Mouse (Mus musculus): ENCODE measurements at regions not wholly inside any gene's neighbourhood (a gene's known extent, or its start where the extent isn't known, plus 50 kb on each side); places are given as distances from the start of the nearest gene placed in this dataset.

DNA sequence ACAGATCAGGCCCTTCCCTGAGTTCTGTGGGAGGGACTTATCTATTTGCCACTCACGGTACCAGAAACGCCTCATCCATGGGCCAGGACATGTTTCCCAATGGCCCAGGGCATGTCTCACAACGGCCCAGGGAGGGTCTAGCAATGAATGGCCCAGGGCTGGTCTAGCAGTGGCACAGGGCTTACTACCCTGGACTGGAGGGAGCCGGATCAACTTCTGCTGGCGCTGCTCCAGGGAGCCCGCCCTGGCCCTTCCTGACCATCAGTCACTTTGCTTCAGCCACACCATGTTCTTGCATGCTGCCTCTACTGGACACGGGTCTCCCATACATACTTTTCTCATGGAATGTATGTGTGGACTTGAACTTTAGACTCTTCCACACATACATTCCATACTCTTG is 290.1 kb upstream of the Zfp637 start:
- ATAC-seq (ENCODE audit: insufficient number of reproducible peaks, low FRiP score, low TSS enrichment): no peak

DNA sequence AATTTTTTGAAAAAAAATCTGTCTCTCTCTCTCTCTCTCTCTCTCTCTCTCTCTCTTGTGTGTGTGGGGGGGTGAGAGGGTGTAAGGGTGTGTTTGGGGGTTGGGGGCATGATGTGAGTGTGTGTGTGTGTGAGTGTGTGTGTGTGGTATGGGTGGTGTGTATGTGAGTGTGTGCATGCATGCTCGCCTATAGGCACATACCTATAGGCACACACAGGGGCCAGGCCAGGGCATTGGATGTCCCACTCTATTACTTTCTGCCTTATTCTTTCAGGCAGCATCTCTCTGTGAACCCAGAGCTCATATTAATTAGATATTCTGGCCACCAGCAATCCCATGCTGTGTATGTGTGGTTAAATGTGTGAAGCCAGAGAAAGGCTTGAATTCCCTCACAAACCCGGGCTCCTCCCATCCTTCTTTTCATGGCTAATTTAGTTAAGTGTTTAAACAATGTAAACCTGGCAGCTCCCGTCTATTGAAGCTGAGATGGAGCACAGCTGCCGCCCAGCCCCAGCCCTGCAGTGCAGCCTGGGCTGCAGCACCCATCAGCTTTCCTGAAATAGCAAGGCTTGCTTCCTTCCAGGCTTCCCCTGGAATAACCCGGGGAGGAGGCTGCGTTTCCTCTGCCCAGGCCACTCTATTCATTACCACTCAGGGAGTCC is 288.8 kb upstream of the Zfp637 start:
- no peak for ATAC-seq (ENCODE audit: insufficient number of reproducible peaks, low FRiP score, low TSS enrichment)

DNA sequence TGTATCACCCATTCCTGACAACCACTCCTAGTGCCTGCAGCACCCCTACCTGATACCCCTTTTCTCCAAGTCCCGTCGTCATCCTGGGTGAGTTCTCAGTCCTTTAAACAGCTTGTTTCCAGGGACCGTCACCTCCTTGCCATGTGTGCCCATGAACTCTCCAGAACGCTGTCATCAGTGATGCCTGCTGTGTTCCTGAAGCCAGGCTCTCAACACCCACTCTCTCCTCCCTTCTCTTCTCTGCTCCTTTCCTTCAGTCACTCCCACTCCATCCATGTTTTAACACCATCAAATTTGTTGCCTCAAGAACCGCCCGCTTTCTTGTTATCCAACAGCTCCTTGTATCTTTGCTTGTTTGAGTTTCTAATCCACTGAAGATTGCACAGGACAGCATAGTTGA is 277.8 kb upstream of the Zfp637 start:
- no peak for ATAC-seq (ENCODE audit: insufficient number of reproducible peaks, low FRiP score, low TSS enrichment)

DNA sequence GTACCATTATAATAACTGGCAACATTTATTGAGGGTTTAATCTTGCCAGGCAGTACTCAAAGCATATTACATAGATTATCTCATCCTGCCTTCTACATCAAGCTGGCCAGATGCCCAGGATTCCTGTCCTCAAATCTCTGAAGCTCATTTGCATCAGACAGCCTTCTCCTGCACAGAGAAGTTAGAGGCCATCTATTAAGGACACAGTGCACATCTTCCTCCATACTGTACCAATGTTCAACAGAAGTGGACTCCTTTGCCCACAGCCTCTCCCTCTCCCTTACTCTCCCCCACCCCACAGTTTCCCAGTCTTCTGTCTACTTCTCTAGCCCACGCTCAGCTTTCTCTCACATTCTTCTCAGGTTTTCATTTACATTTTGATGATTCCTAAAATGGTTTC is 277.3 kb upstream of the Zfp637 start:
- no peak for ATAC-seq (ENCODE audit: insufficient number of reproducible peaks, low FRiP score, low TSS enrichment)

DNA sequence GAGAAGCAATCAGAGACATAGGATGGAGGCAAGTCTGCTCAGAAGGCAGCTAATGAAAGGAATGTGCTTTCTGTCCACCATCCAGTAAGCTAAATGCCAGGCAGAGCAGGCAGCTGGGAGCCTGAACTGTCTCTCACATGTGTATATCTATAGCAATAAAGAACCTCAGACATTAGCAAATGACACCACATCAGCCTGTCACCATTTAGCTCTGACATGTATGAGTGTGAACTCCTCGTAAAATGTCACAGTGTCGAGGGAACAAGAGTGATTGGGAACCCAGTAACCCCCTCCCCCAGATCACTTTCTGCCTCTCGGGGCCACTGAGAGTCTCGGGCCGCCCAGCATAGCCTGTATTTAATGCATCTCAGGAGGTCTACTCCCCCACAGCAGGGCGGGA is 274.2 kb upstream of the Zfp637 start:
- ATAC-seq (ENCODE audit: insufficient number of reproducible peaks, low FRiP score, low TSS enrichment): no peak

DNA sequence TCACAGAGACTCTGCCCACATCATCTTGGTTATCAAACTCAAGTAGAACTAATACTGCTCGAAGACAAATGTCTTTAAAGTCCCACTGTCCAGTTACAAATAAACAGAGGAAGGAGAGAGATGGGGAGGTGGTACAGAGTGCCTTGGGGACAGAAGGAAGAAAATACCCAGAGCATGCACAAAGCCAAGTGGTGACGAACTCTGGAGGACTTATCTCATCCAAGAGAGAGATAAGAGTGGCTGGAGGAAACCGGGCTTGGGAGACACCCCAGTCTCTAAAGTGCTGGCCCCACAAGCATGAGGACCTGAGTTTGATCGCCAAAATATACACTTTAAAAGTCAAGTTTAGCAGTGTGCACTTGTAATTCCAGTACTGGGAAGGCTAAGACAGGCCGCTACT is 273.3 kb upstream of the Zfp637 start:
- no peak for ATAC-seq (ENCODE audit: insufficient number of reproducible peaks, low FRiP score, low TSS enrichment)

DNA sequence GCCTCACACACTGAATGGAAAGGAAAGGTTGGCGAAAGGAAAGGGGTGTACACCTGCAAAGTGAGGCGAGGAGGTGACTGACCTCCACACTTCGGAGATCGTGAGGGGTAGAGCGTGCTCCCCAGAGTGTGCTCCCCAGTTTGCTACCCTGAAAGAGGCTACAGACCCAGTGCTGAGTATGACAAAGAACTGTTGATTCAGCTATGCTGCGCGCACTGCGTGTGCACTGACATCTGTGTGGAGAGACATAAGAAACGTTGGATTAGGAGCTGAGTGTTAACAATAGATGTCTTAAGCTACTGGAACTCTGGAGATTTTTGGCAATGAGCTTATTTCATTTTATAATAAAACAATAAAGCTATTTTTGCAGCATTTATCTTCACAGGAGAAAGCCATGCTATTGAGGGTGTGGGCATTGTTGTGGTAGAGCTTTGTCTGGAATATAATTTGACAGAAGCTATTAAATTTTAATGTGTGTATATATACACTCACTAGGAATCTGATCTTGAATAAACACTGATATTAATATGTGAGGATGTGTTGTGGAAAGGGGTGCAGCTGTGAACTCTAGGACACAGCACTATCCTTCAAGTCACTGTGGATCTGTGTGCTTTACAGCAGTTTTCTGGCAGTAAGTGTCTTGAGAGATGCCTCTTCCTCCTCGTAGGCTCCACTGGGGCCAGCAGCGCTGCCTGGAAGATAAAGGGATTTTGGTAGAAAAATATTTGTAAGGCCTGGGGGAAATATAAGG is 271.2 kb upstream of the Zfp637 start:
- ATAC-seq (ENCODE audit: insufficient number of reproducible peaks, low FRiP score, low TSS enrichment): no peak

DNA sequence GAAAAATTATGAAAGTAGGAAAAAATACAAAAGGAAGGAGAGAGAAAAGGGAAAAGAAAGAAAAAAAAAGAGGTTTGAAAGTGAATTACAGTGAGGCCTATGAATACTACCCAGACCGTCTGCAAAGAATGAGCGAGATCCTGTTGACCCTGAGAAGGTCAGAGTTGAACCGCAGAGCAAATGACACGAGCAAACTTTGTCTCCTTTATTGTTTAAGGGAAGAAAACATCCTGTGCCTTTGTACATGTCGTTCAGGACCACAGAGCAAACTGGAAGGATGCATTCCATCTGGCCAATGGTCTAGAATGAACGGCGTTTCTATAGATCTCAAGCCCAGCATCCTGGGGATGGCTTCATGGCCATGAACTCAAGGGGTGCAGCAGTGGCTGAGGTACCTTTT is 270.6 kb upstream of the Zfp637 start:
- ATAC-seq (ENCODE audit: insufficient number of reproducible peaks, low FRiP score, low TSS enrichment): no peak

DNA sequence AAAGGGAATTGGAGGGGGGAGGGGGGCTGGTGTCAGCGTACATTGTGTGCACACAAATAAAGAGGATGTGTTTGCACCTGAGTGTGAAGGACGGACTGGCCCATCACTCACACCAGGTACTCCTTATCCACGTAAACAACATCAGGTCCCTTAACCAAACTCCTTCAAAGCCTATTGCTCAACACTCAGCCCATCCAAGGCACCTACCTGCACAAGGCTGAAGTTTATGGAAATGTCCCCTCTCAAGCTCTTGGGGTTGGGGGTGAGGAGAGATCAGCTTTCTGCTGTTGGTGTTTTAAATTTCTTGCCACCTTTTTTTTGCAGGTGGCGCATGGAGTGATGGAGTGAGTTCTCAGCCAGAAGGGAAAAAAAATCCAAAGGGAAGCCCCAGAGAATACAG is 270.2 kb upstream of the Zfp637 start:
- no peak for ATAC-seq (ENCODE audit: insufficient number of reproducible peaks, low FRiP score, low TSS enrichment)

DNA sequence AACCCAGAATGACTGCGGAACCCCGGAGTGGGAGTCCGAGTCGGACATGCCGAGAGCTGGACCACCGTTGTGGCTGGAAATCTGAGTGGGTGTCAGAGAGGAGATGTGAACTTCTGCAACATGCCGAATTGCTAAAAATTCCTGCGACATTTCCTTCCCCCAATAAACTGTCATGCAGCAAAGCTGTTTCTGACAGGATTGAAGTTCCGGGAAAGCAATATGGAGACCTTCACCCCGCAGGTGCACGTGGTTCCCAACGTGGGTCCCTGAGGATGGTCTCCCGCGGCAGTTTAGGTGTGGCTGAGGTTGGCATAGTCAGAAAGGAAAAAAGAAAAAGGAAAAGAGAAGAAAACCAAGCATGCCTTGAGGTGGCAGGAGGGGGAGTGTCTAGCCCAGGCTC is 269.0 kb upstream of the Zfp637 start:
- ATAC-seq (ENCODE audit: insufficient number of reproducible peaks, low FRiP score, low TSS enrichment): no peak

DNA sequence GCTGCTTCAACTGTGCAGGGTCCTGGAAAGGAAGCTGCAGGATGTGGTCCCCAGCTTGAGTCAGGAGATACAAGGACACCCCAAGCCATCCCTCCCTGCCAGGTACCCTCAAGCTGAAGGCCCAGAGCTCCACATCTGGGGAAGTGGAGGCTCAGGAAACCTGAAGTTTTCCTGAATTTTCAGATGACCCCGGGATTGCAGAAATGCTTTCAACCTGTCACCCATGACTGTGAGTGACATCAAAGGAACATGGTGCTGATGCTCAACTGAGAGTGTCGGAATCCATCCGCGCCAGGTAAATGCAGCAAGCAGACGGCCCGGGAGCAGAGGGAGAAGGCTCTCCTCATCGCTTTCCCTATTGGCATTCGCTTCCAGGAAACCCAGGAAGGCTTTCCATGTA is 267.6 kb upstream of the Zfp637 start:
- no peak for ATAC-seq (ENCODE audit: insufficient number of reproducible peaks, low FRiP score, low TSS enrichment)

DNA sequence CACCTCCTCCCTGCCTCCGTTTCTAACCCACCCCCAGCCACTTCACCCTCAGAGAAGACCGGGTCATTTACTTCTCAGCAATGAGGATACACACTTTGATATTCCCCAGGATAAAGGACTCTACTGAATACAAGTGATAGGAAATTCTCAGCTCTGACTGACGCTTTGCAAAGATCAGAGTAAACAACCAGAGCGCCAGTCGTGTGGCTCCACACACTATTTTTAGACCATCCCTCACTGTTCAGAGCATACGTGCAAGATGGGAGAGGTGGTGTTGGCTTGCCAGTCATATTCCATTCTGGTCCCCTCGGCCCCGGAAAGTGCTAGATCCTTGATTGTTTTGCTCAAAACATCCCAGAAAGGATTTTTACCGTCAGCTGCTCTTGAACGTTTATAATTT is 266.8 kb upstream of the Zfp637 start:
- no peak for ATAC-seq (ENCODE audit: insufficient number of reproducible peaks, low FRiP score, low TSS enrichment)

DNA sequence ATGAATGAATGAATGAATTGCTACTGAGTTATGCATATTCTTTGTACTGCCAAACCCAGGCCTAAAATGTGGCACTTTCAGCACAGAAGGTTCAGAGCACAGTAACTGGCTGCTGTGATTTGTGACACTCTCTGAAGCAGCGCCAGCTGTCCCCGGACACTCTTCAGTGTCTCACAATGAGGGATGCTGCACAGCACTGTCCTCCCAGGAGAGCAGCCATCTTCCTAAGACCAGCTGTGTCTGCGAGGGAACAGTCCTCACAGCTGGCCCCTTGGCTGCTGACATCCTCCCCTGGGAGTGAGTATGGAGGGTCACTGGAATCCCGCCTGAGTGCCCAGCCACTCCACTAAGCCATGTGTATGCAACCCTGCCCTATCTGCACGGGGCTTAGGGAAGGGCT is 265.9 kb upstream of the Zfp637 start:
- ATAC-seq (ENCODE audit: insufficient number of reproducible peaks, low FRiP score, low TSS enrichment): no peak

DNA sequence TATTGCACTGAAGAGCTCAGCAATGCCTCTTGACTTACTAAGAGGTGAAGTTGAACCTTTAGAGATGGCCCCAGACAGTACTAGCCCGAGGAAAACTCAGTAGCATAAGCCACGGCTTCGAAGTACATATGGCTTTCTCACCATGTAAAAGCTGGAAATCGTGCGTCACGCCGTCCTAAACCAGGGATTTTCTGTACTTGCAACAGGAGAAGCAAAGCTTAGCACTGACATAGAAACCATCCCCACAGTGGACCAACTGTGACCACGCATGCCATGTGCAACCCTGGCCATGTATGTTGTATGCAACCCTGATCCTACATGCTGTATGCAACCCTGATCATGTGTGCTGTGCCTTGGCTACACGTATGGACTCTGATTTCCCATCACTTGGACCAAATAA is 265.0 kb upstream of the Zfp637 start:
- no peak for ATAC-seq (ENCODE audit: insufficient number of reproducible peaks, low FRiP score, low TSS enrichment)

DNA sequence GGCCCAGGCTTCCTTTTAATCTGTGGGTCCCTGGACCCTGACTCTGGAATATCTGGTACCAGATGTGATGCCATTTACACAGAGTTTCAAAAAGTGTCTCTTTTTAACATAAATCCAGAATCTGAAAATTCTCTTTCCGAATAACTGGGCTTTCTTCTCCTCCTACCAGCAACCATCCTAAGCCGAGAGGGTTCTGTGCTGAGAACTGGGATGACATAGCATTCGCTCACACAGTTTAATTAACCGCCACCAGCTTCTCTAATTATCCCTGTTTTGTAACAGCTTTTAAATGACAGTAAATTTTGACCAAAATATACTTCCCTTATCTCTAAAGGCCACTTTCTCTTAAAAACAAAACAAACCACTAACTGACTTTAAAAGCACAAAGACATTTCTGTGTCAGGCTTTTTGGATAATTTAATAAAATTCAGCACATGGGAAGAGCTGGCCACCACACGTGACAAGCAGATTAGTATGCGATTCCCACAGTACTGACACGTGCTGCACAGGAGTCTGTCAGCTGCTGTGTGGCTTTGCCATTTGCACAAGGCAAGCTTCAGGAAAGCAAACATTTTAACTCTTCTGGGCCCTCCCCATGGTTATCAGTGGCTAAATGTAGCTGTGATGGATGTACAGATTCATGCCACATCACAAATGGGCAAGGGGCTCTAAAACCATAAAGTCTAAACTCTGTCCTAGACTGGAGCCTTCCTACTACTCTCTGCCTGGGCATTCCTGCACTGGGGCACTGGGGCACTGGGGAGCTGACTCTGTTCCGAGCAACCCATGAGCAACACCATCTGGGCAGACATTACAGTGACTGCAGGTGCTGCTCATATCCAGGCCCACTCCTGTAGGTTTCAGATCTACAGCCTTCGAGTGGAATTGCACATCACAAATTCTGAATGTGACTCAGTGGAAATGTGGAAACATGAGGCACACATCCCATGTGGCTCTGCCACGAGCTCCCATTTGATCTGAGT is 263.1 kb upstream of the Zfp637 start:
- no peak for ATAC-seq (ENCODE audit: insufficient number of reproducible peaks, low FRiP score, low TSS enrichment)

DNA sequence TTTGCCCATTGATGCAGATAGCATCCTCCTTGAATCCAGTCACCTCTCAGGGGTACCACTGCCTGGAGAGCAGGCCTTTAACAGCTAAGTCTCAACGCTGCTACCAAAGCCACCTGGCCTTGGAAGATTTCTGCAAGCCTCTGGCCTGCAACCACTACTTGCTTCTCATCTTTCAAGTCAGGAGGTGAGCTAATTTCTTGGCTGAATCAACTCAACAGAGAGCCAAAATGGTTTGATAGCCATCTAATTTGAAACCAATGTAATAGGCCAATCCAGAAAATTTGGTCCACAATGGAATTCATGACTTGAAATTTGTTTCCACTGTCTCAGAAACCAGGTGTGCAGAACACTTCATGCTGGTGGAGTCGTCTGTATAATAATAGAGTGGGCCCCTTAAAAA is 260.0 kb upstream of the Zfp637 start:
- ATAC-seq (ENCODE audit: insufficient number of reproducible peaks, low FRiP score, low TSS enrichment): no peak

DNA sequence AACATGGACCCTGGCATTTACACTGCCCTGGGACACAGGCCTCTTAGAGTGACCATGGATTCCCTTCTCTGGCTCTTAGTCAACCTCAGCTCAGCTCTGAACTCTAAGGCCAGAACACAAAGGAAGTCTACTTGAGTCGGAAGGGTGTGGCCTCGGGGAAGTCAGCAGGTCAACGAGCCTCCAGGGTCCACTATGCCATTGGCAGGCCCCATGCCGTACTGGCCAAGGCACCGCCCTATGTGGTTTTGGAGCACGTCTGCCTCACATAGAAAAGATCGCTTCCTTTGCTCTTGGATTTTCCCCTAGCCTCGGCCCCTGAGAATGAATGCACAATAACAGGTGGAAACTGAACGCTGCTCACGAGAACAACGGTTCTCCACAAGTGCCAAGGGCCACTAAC is 257.9 kb upstream of the Zfp637 start:
- ATAC-seq (ENCODE audit: insufficient number of reproducible peaks, low FRiP score, low TSS enrichment): no peak

DNA sequence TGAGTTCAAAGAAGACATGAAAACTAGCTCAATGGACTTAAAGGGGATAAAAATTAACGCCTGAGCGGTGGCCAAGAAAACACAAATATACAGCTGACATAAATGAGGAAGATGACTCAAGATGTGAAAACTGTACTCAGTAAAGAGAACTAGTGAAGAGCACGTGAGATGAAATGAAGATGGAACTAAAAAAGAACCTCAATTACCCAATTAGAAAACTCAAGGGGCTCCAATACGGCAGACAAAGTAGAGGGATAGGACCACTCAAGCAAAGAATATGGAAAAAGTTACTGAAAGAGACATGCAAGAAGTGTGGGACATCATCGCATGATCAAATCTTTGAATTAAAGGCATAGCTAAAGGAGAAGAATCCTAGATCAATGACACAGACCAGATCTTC is 256.4 kb upstream of the Zfp637 start:
- no peak for ATAC-seq (ENCODE audit: insufficient number of reproducible peaks, low FRiP score, low TSS enrichment)

DNA sequence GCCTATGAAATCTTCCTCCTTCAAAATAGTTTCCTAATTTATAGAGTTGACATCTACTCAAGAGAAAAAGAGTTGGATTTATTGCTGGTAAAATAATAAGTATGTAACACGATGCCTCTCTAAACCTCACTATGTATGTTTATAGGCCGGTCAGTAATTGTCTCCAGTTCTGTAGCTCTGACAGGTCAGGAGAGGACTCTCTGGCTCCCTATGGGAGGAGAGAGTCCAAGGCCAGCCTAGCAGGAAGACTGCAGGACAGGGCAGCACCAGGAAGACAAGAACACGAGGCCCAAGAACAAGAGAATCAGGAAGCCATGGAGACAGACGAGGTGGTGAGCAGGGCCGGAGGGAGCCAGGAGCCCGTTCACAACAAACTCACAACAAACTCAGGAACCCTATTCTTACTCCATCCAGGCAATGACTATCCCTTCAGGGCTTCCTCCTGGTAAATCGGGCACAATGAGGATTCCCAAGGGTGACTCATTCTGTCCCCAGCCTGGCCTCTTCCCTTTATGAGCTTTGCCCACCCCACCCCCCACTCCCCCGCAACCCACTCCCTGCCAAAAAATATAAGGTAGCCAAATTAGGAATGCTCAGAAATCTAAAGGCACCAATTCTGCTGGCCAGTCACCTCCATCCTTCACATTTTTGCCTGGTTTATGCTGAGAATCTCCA is 244.7 kb upstream of the Zfp637 start:
- ATAC-seq (ENCODE audit: insufficient number of reproducible peaks, low FRiP score, low TSS enrichment): no peak

DNA sequence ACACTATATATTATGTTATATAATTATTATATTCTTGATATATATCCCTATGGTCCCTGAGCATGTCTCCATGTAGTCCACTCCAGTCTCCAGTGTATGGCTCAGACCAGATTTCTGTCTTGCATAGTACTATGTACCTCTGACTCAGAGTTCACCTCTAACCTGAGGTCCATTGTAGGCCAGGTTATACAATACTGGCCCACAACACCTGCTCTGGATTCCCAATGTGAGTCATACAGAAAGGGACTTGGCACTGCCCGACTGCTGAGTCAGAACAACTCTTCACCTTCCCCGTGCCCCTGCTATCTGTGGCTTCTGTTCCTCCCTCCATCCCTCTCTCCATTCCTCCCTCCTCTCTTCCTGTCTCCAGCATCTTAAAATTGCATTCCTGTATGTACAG is 236.1 kb upstream of the Zfp637 start:
- no peak for ATAC-seq (ENCODE audit: insufficient number of reproducible peaks, low FRiP score, low TSS enrichment)

DNA sequence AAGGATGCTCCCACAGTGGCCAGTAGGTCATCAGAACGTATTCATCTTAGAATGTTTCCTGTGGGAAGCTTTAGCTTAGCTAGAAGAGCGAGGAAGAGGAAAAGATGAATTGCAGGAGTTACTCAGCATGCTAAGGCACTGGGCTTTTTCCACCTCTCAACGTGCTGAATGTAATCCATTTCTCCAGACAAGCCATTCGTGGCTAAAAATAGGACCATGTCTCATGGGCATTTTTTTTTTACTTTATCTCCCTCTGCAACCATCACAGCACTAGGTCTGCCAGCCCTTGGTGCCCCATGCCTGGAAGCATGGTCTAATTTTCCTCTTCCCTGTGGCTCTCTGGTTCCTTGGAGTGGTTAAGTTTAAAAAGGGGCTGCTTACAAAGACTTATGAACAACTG is 235.3 kb upstream of the Zfp637 start:
- no peak for ATAC-seq (ENCODE audit: insufficient number of reproducible peaks, low FRiP score, low TSS enrichment)

Data from cerebellum, adult (tissue).